Mouse (Mus musculus): ENCODE measurements at regions not wholly inside any gene's neighbourhood (a gene's known extent, or its start where the extent isn't known, plus 50 kb on each side); places are given as distances from the start of the nearest gene placed in this dataset.
A peak's percentile ranks its signal among the peaks of the same experiment; 100 is the strongest.

GRCm38 (mm10) chr2:72703238-72703637 lies 227.3 kb downstream of the Cdca7 start:
- H3K36me3 ChIP-seq, result no peaks in the 10 kb centered on the region
- H3K27ac ChIP-seq (replicated peaks), result no peak overlapping the region
- no peak for ATAC-seq (ENCODE audit: low FRiP score, low read depth)
- no peaks in the 10 kb centered on the region for H3K9me3 ChIP-seq
- WGBS, result 79% methylated on average over 11 of the region's 11 CpGs
- H3K4me2 ChIP-seq (replicated peaks), result no peak overlapping the region
- peaks cover 10% of the 10 kb centered on the region; the same call in 1 of the 2 replicates for H3K27me3 ChIP-seq
- no peak overlapping the region for H3K4me3 ChIP-seq
- peaks cover 3% of the 10 kb centered on the region for H3K4me1 ChIP-seq
- H3K9ac ChIP-seq (replicated peaks), result no peak overlapping the region

- WGBS, result 68% methylated on average over 13 of the region's 13 CpGs
- no peak overlapping the region for H3K4me2 ChIP-seq (replicated peaks)
- H3K9me3 ChIP-seq, result no peaks in the 10 kb centered on the region
- ATAC-seq (ENCODE audit: low FRiP score, low read depth), result no peak
- peaks cover 10% of the 10 kb centered on the region; the same call in 1 of the 2 replicates for H3K27me3 ChIP-seq
- no peaks in the 10 kb centered on the region for H3K36me3 ChIP-seq
- H3K9ac ChIP-seq (replicated peaks), result no peak overlapping the region
- no peak overlapping the region for H3K4me3 ChIP-seq
- no peaks in the 10 kb centered on the region for H3K4me1 ChIP-seq
- no peak overlapping the region for H3K27ac ChIP-seq (replicated peaks)
Observed at GRCm38 (mm10) chr2:72707676-72708659, 232.0 kb downstream of the Cdca7 start.

GRCm38 (mm10) chr2:72716931-72717330 lies 241.0 kb downstream of the Cdca7 start:
- ATAC-seq (ENCODE audit: low FRiP score, low read depth), result no peak
- H3K27me3 ChIP-seq, result 0 out of 2 replicates have a peak, but pooled peaks cover 4% of the 10 kb centered on the region
- no peak overlapping the region for H3K27ac ChIP-seq (replicated peaks)
- WGBS, result 84% methylated on average over 4 of the region's 4 CpGs
- H3K36me3 ChIP-seq, result no peaks in the 10 kb centered on the region
- no peak overlapping the region for H3K9ac ChIP-seq (replicated peaks)
- peaks cover 11% of the 10 kb centered on the region; the same call in 1 of the 2 replicates for H3K4me1 ChIP-seq
- no peaks in the 10 kb centered on the region for H3K9me3 ChIP-seq
- H3K4me2 ChIP-seq (replicated peaks), result no peak overlapping the region
- H3K4me3 ChIP-seq, result no peak overlapping the region

- no peak overlapping the region for H3K4me2 ChIP-seq (replicated peaks)
- H3K27me3 ChIP-seq, result 0 out of 2 replicates have a peak, but pooled peaks cover 4% of the 10 kb centered on the region
- no peak for ATAC-seq (ENCODE audit: low FRiP score, low read depth)
- H3K9ac ChIP-seq (replicated peaks), result no peak overlapping the region
- no peaks in the 10 kb centered on the region for H3K9me3 ChIP-seq
- H3K4me3 ChIP-seq, result no peak overlapping the region
- no peak overlapping the region for H3K27ac ChIP-seq (replicated peaks)
- H3K36me3 ChIP-seq, result no peaks in the 10 kb centered on the region
- H3K4me1 ChIP-seq, result no peaks in the 10 kb centered on the region
- 56% methylated on average over 3 of the region's 3 CpGs for WGBS
Observed at GRCm38 (mm10) chr2:72728699-72729098, 251.5 kb downstream of the Sp3 start.

GRCm38 (mm10) chr2:72733371-72733770 lies 246.9 kb downstream of the Sp3 start:
- no peak for ATAC-seq (ENCODE audit: low FRiP score, low read depth)
- 72% methylated on average over 3 of the region's 3 CpGs for whole genome bisulfite sequencing
- no peaks in the 10 kb centered on the region for H3K4me1 ChIP-seq
- no peak overlapping the region for H3K4me2 ChIP-seq (replicated peaks)
- H3K36me3 ChIP-seq, result no peaks in the 10 kb centered on the region
- no peaks in the 10 kb centered on the region for H3K9me3 ChIP-seq
- H3K4me3 ChIP-seq, result no peak overlapping the region
- no peaks in the 10 kb centered on the region; the same call in 1 of the 2 replicates for H3K27me3 ChIP-seq
- no peak overlapping the region for H3K9ac ChIP-seq (replicated peaks)
- H3K27ac ChIP-seq (replicated peaks), result no peak overlapping the region

- Histone ChIP-seq H3K4me3 (no peak overlapping the region), H3K27me3 (no peaks in the 10 kb centered on the region; the same call in 1 of the 2 replicates), H3K4me2 (replicated peaks) (no peak overlapping the region), H3K9me3 (no peaks in the 10 kb centered on the region), H3K9ac (replicated peaks) (no peak overlapping the region), H3K4me1 (no peaks in the 10 kb centered on the region), H3K36me3 (no peaks in the 10 kb centered on the region), H3K27ac (replicated peaks) (no peak overlapping the region)
- 92% methylated on average over 9 of the region's 9 CpGs for WGBS
- ATAC-seq (ENCODE audit: low FRiP score, low read depth), result no peak
Observed at GRCm38 (mm10) chr2:72735035-72735434, 245.2 kb downstream of the Sp3 start.

- Histone ChIP-seq H3K9ac (replicated peaks) (no peak overlapping the region), H3K4me2 (replicated peaks) (no peak overlapping the region), H3K9me3 (no peaks in the 10 kb centered on the region), H3K4me1 (peaks cover 4% of the 10 kb centered on the region; the same call in 1 of the 2 replicates), H3K36me3 (no peaks in the 10 kb centered on the region), H3K27ac (replicated peaks) (no peak overlapping the region), H3K27me3 (no peaks in the 10 kb centered on the region; the same call in 1 of the 2 replicates), H3K4me3 (no peak overlapping the region)
- WGBS, result 90% methylated on average over 3 of the region's 3 CpGs
- ATAC-seq (ENCODE audit: low FRiP score, low read depth), result no peak
Observed at GRCm38 (mm10) chr2:72736685-72737084, 243.6 kb downstream of the Sp3 start.

- Histone ChIP-seq H3K27me3 (peaks cover 4% of the 10 kb centered on the region; the same call in 1 of the 2 replicates), H3K36me3 (no peaks in the 10 kb centered on the region), H3K4me1 (peaks cover 4% of the 10 kb centered on the region; the same call in 1 of the 2 replicates), H3K9ac (replicated peaks) (no peak overlapping the region), H3K9me3 (no peaks in the 10 kb centered on the region), H3K27ac (replicated peaks) (no peak overlapping the region), H3K4me2 (replicated peaks) (no peak overlapping the region), H3K4me3 (no peak overlapping the region)
- 69% methylated on average over 22 of the region's 22 CpGs for WGBS
- ATAC-seq (ENCODE audit: low FRiP score, low read depth), result 0 out of 2 replicates have a peak, but pooled peaks have one; percentile 38
Observed at GRCm38 (mm10) chr2:72740391-72741361, 239.6 kb downstream of the Sp3 start.

- H3K9me3 ChIP-seq, result no peaks in the 10 kb centered on the region
- H3K27me3 ChIP-seq, result peaks cover 4% of the 10 kb centered on the region; the same call in 1 of the 2 replicates
- H3K9ac ChIP-seq (replicated peaks), result no peak overlapping the region
- H3K36me3 ChIP-seq, result no peaks in the 10 kb centered on the region
- H3K4me3 ChIP-seq, result no peak overlapping the region
- no peak overlapping the region for H3K27ac ChIP-seq (replicated peaks)
- H3K4me1 ChIP-seq, result peaks cover 4% of the 10 kb centered on the region; the same call in 1 of the 2 replicates
- WGBS, result 92% methylated on average over 5 of the region's 5 CpGs
- no peak overlapping the region for H3K4me2 ChIP-seq (replicated peaks)
- no peak for ATAC-seq (ENCODE audit: low FRiP score, low read depth)
Observed at GRCm38 (mm10) chr2:72741746-72742145, 238.5 kb downstream of the Sp3 start.

GRCm38 (mm10) chr2:72743651-72744050 lies 236.6 kb downstream of the Sp3 start:
- no peak for ATAC-seq (ENCODE audit: low FRiP score, low read depth)
- no peaks in the 10 kb centered on the region for H3K9me3 ChIP-seq
- 86% methylated on average over 3 of the region's 3 CpGs for WGBS
- H3K36me3 ChIP-seq, result no peaks in the 10 kb centered on the region
- H3K4me3 ChIP-seq, result no peak overlapping the region
- no peak overlapping the region for H3K4me2 ChIP-seq (replicated peaks)
- H3K27me3 ChIP-seq, result peaks cover 4% of the 10 kb centered on the region; the same call in 1 of the 2 replicates
- peaks cover 4% of the 10 kb centered on the region; the same call in 1 of the 2 replicates for H3K4me1 ChIP-seq
- H3K27ac ChIP-seq (replicated peaks), result no peak overlapping the region
- no peak overlapping the region for H3K9ac ChIP-seq (replicated peaks)

- H3K9ac ChIP-seq (replicated peaks), result no peak overlapping the region
- no peak overlapping the region for H3K27ac ChIP-seq (replicated peaks)
- H3K4me1 ChIP-seq, result peaks cover 4% of the 10 kb centered on the region; the same call in 1 of the 2 replicates
- no peak overlapping the region for H3K4me3 ChIP-seq
- H3K36me3 ChIP-seq, result no peaks in the 10 kb centered on the region
- no peaks in the 10 kb centered on the region for H3K9me3 ChIP-seq
- no peak overlapping the region for H3K4me2 ChIP-seq (replicated peaks)
- 74% methylated on average over 4 of the region's 4 CpGs for WGBS
- ATAC-seq (ENCODE audit: low FRiP score, low read depth), result no peak
- H3K27me3 ChIP-seq, result peaks cover 4% of the 10 kb centered on the region; the same call in 1 of the 2 replicates
Observed at GRCm38 (mm10) chr2:72744901-72745300, 235.3 kb downstream of the Sp3 start.

Measured in midbrain, embryonic 12.5 days (tissue).